Mouse (Mus musculus): Measurements from ENCODE around the gene Jkamp. TPM values are rescaled to one million over a fixed set of nuclear protein-coding genes. Genes with fewer than 3 reads are reported as not detected.

Jkamp gene
- polyA plus RNA-seq, 1 experiment: 17.9 TPM

- Histone ChIP-seq H3K27ac (ENCODE audit: control insufficient read depth, insufficient read depth, low read depth, low read length) (no peak overlapping the region), H3K4me3 (ENCODE audit: control insufficient read depth, low read depth, low read length) (no peak overlapping the region), H3K27me3 (ENCODE audit: control insufficient read depth, insufficient read depth, low read length) (no peaks in the 10 kb centered on the region), H3K36me3 (ENCODE audit: control insufficient read depth, insufficient read depth, low read length) (no peaks in the 10 kb centered on the region), H3K4me1 (ENCODE audit: control insufficient read depth, insufficient read depth, low read length) (peaks cover 2% of the 10 kb centered on the region)
- TF ChIP-seq POLR2A (IDR thresholded peaks at IDR 0.05; ENCODE audit: control insufficient read depth, low read depth, low read length) (no peak), CTCF (IDR thresholded peaks at IDR 0.05; ENCODE audit: control insufficient read depth, insufficient read depth, insufficient replicate concordance, low read depth, low read length) (no peak)
Measured at GRCm38 (mm10) chr12:72089802-72090201, 4.4 kb downstream of the Jkamp start.

GRCm38 (mm10) chr12:72096966-72097365, 11.6 kb downstream of the Jkamp start:
- Histone ChIP-seq H3K27ac (ENCODE audit: control insufficient read depth, insufficient read depth, low read depth, low read length) (no peak overlapping the region), H3K27me3 (ENCODE audit: control insufficient read depth, insufficient read depth, low read length) (no peaks in the 10 kb centered on the region), H3K36me3 (ENCODE audit: control insufficient read depth, insufficient read depth, low read length) (no peaks in the 10 kb centered on the region), H3K4me1 (ENCODE audit: control insufficient read depth, insufficient read depth, low read length) (no peaks in the 10 kb centered on the region; the same call in 1 of the 2 replicates), H3K4me3 (ENCODE audit: control insufficient read depth, low read depth, low read length) (no peak overlapping the region)
- TF ChIP-seq CTCF (IDR thresholded peaks at IDR 0.05; ENCODE audit: control insufficient read depth, insufficient read depth, insufficient replicate concordance, low read depth, low read length): no peak
- TF ChIP-seq POLR2A (IDR thresholded peaks at IDR 0.05; ENCODE audit: control insufficient read depth, low read depth, low read length): no peak

- no peaks in the 10 kb centered on the region for H3K4me1 ChIP-seq (ENCODE audit: control insufficient read depth, insufficient read depth, low read length)
- no peak overlapping the region for H3K4me3 ChIP-seq (ENCODE audit: control insufficient read depth, low read depth, low read length)
- TF ChIP-seq CTCF (IDR thresholded peaks at IDR 0.05; ENCODE audit: control insufficient read depth, insufficient read depth, insufficient replicate concordance, low read depth, low read length) (no peak), POLR2A (IDR thresholded peaks at IDR 0.05; ENCODE audit: control insufficient read depth, low read depth, low read length) (no peak)
- H3K27ac ChIP-seq (ENCODE audit: control insufficient read depth, insufficient read depth, low read depth, low read length): no peak overlapping the region
- H3K27me3 ChIP-seq (ENCODE audit: control insufficient read depth, insufficient read depth, low read length): no peaks in the 10 kb centered on the region
- no peaks in the 10 kb centered on the region; the same call in 1 of the 2 replicates for H3K36me3 ChIP-seq (ENCODE audit: control insufficient read depth, insufficient read depth, low read length)
Measured at GRCm38 (mm10) chr12:72102776-72103175, 17.4 kb downstream of the Jkamp start.

GRCm38 (mm10) chr12:72104027-72104426, 18.6 kb downstream of the Jkamp start:
- Histone ChIP-seq H3K36me3 (ENCODE audit: control insufficient read depth, insufficient read depth, low read length) (no peaks in the 10 kb centered on the region; the same call in 1 of the 2 replicates), H3K27me3 (ENCODE audit: control insufficient read depth, insufficient read depth, low read length) (no peaks in the 10 kb centered on the region), H3K27ac (ENCODE audit: control insufficient read depth, insufficient read depth, low read depth, low read length) (no peak overlapping the region), H3K4me3 (ENCODE audit: control insufficient read depth, low read depth, low read length) (no peak overlapping the region), H3K4me1 (ENCODE audit: control insufficient read depth, insufficient read depth, low read length) (no peaks in the 10 kb centered on the region)
- no peak for TF ChIP-seq CTCF (IDR thresholded peaks at IDR 0.05; ENCODE audit: control insufficient read depth, insufficient read depth, insufficient replicate concordance, low read depth, low read length)
- TF ChIP-seq POLR2A (IDR thresholded peaks at IDR 0.05; ENCODE audit: control insufficient read depth, low read depth, low read length): no peak

- Histone ChIP-seq H3K27me3 (ENCODE audit: control insufficient read depth, insufficient read depth, low read length) (no peaks in the 10 kb centered on the region), H3K27ac (ENCODE audit: control insufficient read depth, insufficient read depth, low read depth, low read length) (no peak overlapping the region), H3K4me1 (ENCODE audit: control insufficient read depth, insufficient read depth, low read length) (no peaks in the 10 kb centered on the region), H3K4me3 (ENCODE audit: control insufficient read depth, low read depth, low read length) (no peak overlapping the region), H3K36me3 (ENCODE audit: control insufficient read depth, insufficient read depth, low read length) (no peaks in the 10 kb centered on the region; the same call in 1 of the 2 replicates)
- no peak for TF ChIP-seq CTCF (IDR thresholded peaks at IDR 0.05; ENCODE audit: control insufficient read depth, insufficient read depth, insufficient replicate concordance, low read depth, low read length)
- TF ChIP-seq POLR2A (IDR thresholded peaks at IDR 0.05; ENCODE audit: control insufficient read depth, low read depth, low read length): no peak
Measured at GRCm38 (mm10) chr12:72104525-72105281, 19.3 kb downstream of the Jkamp start.

GRCm38 (mm10) chr12:72115126-72115525, 29.7 kb downstream of the Jkamp start:
- Histone ChIP-seq H3K4me3 (ENCODE audit: control insufficient read depth, low read depth, low read length) (no peak overlapping the region), H3K27ac (ENCODE audit: control insufficient read depth, insufficient read depth, low read depth, low read length) (no peak overlapping the region), H3K36me3 (ENCODE audit: control insufficient read depth, insufficient read depth, low read length) (no peaks in the 10 kb centered on the region), H3K27me3 (ENCODE audit: control insufficient read depth, insufficient read depth, low read length) (no peaks in the 10 kb centered on the region), H3K4me1 (ENCODE audit: control insufficient read depth, insufficient read depth, low read length) (0 out of 2 replicates have a peak, but pooled peaks cover 2% of the 10 kb centered on the region)
- no peak for TF ChIP-seq POLR2A (IDR thresholded peaks at IDR 0.05; ENCODE audit: control insufficient read depth, low read depth, low read length)

GRCm38 (mm10) chr12:72115686-72116345, 30.4 kb downstream of the Jkamp start:
- 0 out of 2 replicates have a peak, but pooled peaks cover 2% of the 10 kb centered on the region for H3K4me1 ChIP-seq (ENCODE audit: control insufficient read depth, insufficient read depth, low read length)
- no peaks in the 10 kb centered on the region for H3K36me3 ChIP-seq (ENCODE audit: control insufficient read depth, insufficient read depth, low read length)
- no peak overlapping the region; the same call in none of the 2 replicates for H3K4me3 ChIP-seq (ENCODE audit: control insufficient read depth, low read depth, low read length)
- H3K27ac ChIP-seq (ENCODE audit: control insufficient read depth, insufficient read depth, low read depth, low read length): no peak overlapping the region
- TF ChIP-seq CTCF (IDR thresholded peaks at IDR 0.05; ENCODE audit: control insufficient read depth, insufficient read depth, insufficient replicate concordance, low read depth, low read length) (no peak), POLR2A (IDR thresholded peaks at IDR 0.05; ENCODE audit: control insufficient read depth, low read depth, low read length) (no peak)
- H3K27me3 ChIP-seq (ENCODE audit: control insufficient read depth, insufficient read depth, low read length): no peaks in the 10 kb centered on the region

Data from testis, adult 2 months (tissue).